Mouse (Mus musculus) megakaryocyte, embryonic 14.5 days (primary cell): Measurements from ENCODE around the gene Ubxn7.

Source experiments
- FLI1 ChIP-seq: IDR thresholded peaks from 2 replicates; pipeline ENCODE4 v1.6.1; 2012; ENCODE audit warnings: low read length, inconsistent platforms, mixed read lengths
- GATA1 ChIP-seq: IDR thresholded peaks from 3 replicates; pipeline ENCODE4 v1.6.1; 2012; ENCODE audit warnings: mixed read lengths, low read length, inconsistent platforms, borderline replicate concordance

DNA sequence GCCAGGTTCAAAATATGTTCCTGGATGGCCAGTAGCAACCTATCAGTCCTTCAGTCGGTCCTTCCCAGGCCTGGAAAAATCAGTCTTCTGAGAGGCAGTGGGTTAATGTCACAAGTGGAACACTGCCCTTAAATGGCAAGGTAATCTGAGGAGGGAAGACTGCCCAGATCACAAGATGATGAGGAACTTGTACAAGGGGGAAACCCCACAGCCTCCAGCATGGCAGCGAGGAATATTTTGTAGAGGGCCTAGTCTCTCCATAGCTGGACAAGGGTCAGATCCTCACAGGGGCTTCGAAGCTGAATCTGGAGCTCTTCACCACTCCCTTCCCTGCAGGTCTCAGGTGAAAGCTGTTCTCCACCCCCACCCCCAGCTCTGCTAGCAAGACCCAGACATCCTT lies 70.8 kb downstream of the Ubxn7 start:
- TF ChIP-seq GATA1 (no peak), FLI1 (no peak)
